Mouse (Mus musculus): Measurements from ENCODE around the gene Ndn. TPM values are rescaled to one million over a fixed set of nuclear protein-coding genes. Genes with fewer than 3 reads are reported as not detected.

The Ndn gene
- total RNA-seq, 2 experiments from 2014 or later = 120 to 150 TPM

Other genes starting within 250 kb of the Ndn start
- 1 to 10 TPM; 1.4 to 1.8 TPM for gene Magel2, start 30.4 kb downstream of the Ndn start, total RNA-seq (2021)
- 1 to 10 TPM; 2.6 to 2.8 TPM for gene Mkrn3, start 73.6 kb downstream of the Ndn start, total RNA-seq (2021)
- under 1 TPM; 0.80 to 0.81 TPM for gene Peg12, start 117.9 kb downstream of the Ndn start, total RNA-seq (2021)